Mouse (Mus musculus) kidney, embryonic 14.5 days (tissue): Measurements from ENCODE around the gene Ptcra. TPM values are rescaled to one million over a fixed set of nuclear protein-coding genes. Genes with fewer than 3 reads are reported as not detected.

Experiments
- ATAC-seq: fragments of 200-750 bp; cut with Nextera tagmentation; 2 replicates; pipeline ENCODE4 v1.8.0; 2017; ENCODE audit warnings: moderate number of reproducible peaks, mild to moderate bottlenecking, moderate TSS enrichment, moderate library complexity; ENCODE audit not compliant: low FRiP score, low TSS enrichment
- H3K27ac ChIP-seq: fragments of 300-500 bp; sonication (generic); 2 replicates; pipeline ENCODE4 v1.5.1; 2014; ENCODE audit warnings: low read depth, mild to moderate bottlenecking, low read length, moderate library complexity, mixed read lengths
- H3K27me3 ChIP-seq: fragments of 300-500 bp; sonication (generic); 2 replicates; pipeline ENCODE4 v1.6.1; 2014; ENCODE audit warnings: mild to moderate bottlenecking, low read length; ENCODE audit not compliant: control insufficient read depth, insufficient read depth
- H3K36me3 ChIP-seq: fragments of 300-500 bp; sonication (generic); 2 replicates; pipeline ENCODE4 v1.6.1; 2014; ENCODE audit warnings: low read length, mixed read lengths; ENCODE audit not compliant: control insufficient read depth, insufficient read depth
- H3K4me1 ChIP-seq: fragments of 300-500 bp; sonication (generic); 2 replicates; pipeline ENCODE4 v1.6.1; 2014; ENCODE audit warnings: low read length, mixed read lengths; ENCODE audit not compliant: control insufficient read depth, insufficient read depth
- H3K4me2 ChIP-seq: fragments of 300-500 bp; sonication (generic); replicated peaks from 2 replicates; pipeline ENCODE4 v1.6.1; 2014; ENCODE audit warnings: low read depth, mild to moderate bottlenecking, low read length
- H3K4me3 ChIP-seq: fragments of 300-500 bp; sonication (generic); 2 replicates; pipeline ENCODE4 v1.5.1; 2014; ENCODE audit warnings: mild to moderate bottlenecking, low read length
- H3K9ac ChIP-seq: fragments of 300-500 bp; sonication (generic); 2 replicates; pipeline ENCODE4 v1.6.1; 2014; ENCODE audit warnings: low read depth, mild to moderate bottlenecking, low read length, moderate library complexity
- H3K9me3 ChIP-seq: fragments of 300-500 bp; sonication (generic); 2 replicates; pipeline ENCODE4 v1.6.1; 2016; ENCODE audit warnings: low read length; ENCODE audit not compliant: control insufficient read depth
- WGBS: fragments of 180-500 bp; shearing (Covaris S2); extraction: QIAGEN DNeasy Blood & Tissue Kit; methylation state at CpG from one replicate; pipeline ENCODE4 v1.1.7; 2014; 5-methylcytosine and 5-hydroxymethylcytosine counted together
- polyA plus RNA-seq: library from polyadenylated mRNA; unstranded; fragments of >200 nt; fragmentation: Nextera tagmentation; extraction: Ambion mirVana; gene quantifications from 2 replicates; pipeline ENCODE4 v1.2.1, GENCODE M21; 2014

The Ptcra gene
- polyA plus RNA-seq, 1 experiment from 2014 or later, result 0.38 TPM

DNA sequence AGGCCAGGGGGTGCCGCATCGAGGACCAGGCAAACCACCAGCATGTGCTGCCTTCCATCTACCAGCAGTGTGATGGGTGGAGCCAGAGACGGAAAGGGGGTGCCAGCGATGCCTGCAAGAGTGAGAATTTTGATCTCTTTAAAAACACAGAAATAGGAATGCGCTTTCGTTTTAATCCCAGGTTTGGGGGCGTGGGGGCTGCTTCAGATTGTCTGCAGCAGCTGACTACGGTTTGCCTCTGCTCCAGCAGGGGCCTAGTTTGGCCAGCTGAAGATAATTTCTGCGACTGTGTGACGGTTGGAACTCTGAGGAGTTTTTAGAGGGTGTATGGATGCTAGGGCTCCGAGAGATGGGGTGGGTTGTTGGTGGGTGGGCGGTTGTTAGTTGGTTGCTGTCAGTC lies 4.8 kb downstream of the Ptcra start:
- no peaks in the 10 kb centered on the region for H3K4me1 ChIP-seq
- H3K4me2 ChIP-seq, result no peak overlapping the region
- H3K27me3 ChIP-seq, result no peaks in the 10 kb centered on the region
- no peak for ATAC-seq
- no peak overlapping the region for H3K27ac ChIP-seq
- 89% methylated on average over 12 of the region's 12 CpGs for WGBS
- no peak overlapping the region for H3K9ac ChIP-seq
- no peak overlapping the region for H3K4me3 ChIP-seq
- no peaks in the 10 kb centered on the region for H3K9me3 ChIP-seq
- H3K36me3 ChIP-seq, result no peaks in the 10 kb centered on the region

DNA sequence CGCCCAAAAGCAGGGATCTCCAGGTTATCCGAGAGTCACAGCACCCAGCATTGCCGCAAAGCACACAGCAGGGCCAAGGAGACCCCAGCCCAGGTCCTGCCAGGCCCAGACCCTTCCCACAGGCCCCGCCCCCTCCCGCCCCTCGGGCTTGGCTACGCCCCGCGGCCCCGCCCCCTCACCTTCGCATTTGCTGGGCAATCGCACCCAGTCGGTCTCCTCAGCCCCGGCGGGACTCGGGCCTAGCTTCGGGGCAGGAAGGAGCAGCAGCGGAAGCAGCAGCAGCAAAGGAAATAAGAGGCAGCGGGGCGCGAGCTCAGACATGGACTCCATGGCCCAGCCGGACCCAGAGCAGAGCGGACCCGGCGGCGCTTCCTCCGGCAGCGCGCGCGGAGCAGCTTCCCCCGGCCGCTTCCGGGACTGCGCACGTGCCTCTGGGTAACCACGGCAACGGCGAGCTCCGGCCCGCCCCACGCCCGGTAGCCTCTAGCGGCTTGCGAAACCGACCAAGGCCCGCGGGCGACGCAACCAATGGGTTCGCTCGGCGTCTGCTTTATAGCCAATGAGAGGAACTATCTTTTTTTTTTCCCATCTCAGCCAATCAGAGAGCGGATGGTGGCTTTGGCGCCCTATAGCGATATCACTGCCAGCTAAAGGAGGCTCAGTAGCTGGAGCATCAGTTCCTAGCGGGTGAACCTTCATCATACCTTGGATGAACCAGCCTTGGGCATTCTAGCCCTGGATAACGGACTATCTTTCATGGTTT lies 11.5 kb downstream of the Ptcra start, which contains the start of gene Cnpy3:
TSS of gene Cnpy3 (minus strand) at position 421 of the 763 bp plus-strand sequence.
- WGBS, result under 1% methylated on average over 56 of the region's 58 CpGs
- peak; percentile 99 for ATAC-seq

DNA sequence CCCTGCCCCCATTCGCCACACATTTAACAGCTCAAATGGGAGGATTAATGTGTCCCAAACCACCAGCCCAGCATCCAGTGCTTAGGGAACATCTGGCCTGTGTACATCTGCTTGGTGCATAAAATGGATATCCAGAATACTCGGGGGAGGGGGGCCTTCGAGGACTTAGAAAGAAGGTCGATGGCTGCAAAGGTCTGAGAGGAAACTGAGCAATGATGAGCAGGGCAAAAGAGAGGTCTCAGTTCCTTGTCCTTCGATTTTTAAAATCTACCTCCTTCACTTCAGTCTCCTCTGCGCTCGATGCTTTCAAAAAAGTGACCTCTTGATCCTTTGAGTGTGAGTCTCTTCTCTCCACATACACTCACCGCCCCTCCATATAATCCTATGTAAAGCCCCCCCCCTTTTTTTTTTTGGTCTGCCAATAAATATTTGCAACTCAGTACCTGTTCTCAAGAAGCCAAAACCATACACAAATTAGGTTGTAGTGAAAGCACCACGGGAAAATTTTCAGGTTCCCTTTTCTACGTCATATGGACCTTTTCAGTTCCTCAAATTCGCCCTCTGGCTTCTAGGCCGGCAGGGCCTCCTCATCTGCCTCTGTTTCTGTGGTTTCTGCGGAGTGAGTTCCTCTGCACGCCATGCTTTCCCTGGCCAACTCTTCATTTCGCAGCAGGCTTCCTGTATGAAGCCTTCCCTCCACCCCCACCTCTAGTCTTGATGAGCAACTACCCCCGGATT lies 12.3 kb downstream of the Ptcra start:
- peaks cover 7% of the 10 kb centered on the region; the same call in 1 of the 2 replicates for H3K4me1 ChIP-seq
- ATAC-seq, result no peak
- H3K36me3 ChIP-seq, result peaks cover 7% of the 10 kb centered on the region; the same call in 1 of the 2 replicates
- peak overlapping the region; percentile 51 for H3K4me2 ChIP-seq
- H3K27me3 ChIP-seq, result no peaks in the 10 kb centered on the region
- peak overlapping the region; percentile 72 for H3K9ac ChIP-seq
- no peaks in the 10 kb centered on the region for H3K9me3 ChIP-seq
- H3K4me3 ChIP-seq, result peak overlapping the region; percentile 72
- WGBS, result 19% methylated on average over 16 of the region's 16 CpGs
- H3K27ac ChIP-seq, result peak overlapping the region; percentile 87

More for the DNA sequence above, 11.5 kb downstream of the Ptcra start, which contains the start of gene Cnpy3:
- Histone ChIP-seq H3K4me2 (peak within 1 kb of the TSS; percentile 51), H3K36me3 (peaks cover 4% of the 10 kb centered on the region; the same call in 1 of the 2 replicates), H3K4me1 (peaks cover 7% of the 10 kb centered on the region; the same call in 1 of the 2 replicates), H3K9ac (peak within 1 kb of the TSS; percentile 72), H3K27me3 (no peaks in the 10 kb centered on the region), H3K4me3 (peak within 1 kb of the TSS; percentile 72), H3K27ac (peak within 1 kb of the TSS; percentile 87), H3K9me3 (no peaks in the 10 kb centered on the region)

DNA sequence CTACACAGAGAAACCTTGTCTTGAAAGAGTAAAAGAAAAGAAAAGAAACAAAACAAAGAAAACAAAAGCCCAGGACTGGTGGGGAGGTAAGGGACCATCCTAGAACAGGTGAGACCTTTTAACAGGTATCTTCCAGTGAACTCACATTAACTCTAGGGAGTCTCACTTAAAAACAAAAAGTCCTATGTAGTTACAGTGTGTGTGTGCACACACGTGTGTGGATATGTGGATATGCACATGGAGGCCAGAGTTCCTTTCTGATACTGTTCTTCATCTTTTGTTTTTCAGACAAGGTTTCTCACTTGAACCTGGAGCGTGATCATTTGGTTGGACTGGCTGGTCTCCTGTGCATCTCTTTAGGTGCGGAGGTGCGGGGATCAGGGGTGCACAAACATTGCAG lies 12.9 kb downstream of the Ptcra start:
- Histone ChIP-seq H3K4me1 (peaks cover 7% of the 10 kb centered on the region; the same call in 1 of the 2 replicates), H3K36me3 (peaks cover 12% of the 10 kb centered on the region), H3K27ac (no peak overlapping the region), H3K9me3 (no peaks in the 10 kb centered on the region), H3K27me3 (no peaks in the 10 kb centered on the region), H3K4me3 (peak overlapping the region; percentile 72; the same call in 1 of the 2 replicates), H3K4me2 (peak overlapping the region; percentile 51; the same call in 1 of the 2 replicates), H3K9ac (peak overlapping the region; percentile 72; the same call in 1 of the 2 replicates)
- 93% methylated on average over 4 of the region's 4 CpGs for WGBS
- ATAC-seq, result no peak

- 93% methylated on average over 5 of the region's 5 CpGs for WGBS
- no peak overlapping the region for H3K9ac ChIP-seq
- H3K36me3 ChIP-seq, result peaks cover 18% of the 10 kb centered on the region
- H3K9me3 ChIP-seq, result no peaks in the 10 kb centered on the region
- ATAC-seq, result no peak
- H3K4me1 ChIP-seq, result peaks cover 7% of the 10 kb centered on the region; the same call in 1 of the 2 replicates
- no peak overlapping the region for H3K27ac ChIP-seq
- H3K4me2 ChIP-seq, result no peak overlapping the region
- no peak overlapping the region for H3K4me3 ChIP-seq
- no peaks in the 10 kb centered on the region for H3K27me3 ChIP-seq
Measured at GRCm38 (mm10) chr17:46749282-46749681, 14.2 kb downstream of the Ptcra start.

GRCm38 (mm10) chr17:46747806-46748205 lies 15.7 kb downstream of the Ptcra start:
- H3K4me3 ChIP-seq, result no peak overlapping the region
- no peak overlapping the region for H3K4me2 ChIP-seq
- H3K9me3 ChIP-seq, result no peaks in the 10 kb centered on the region
- no peak for ATAC-seq
- H3K27ac ChIP-seq, result no peak overlapping the region
- H3K36me3 ChIP-seq, result peaks cover 31% of the 10 kb centered on the region
- no peak overlapping the region for H3K9ac ChIP-seq
- WGBS, result 95% methylated on average over 2 of the region's 2 CpGs
- no peaks in the 10 kb centered on the region for H3K27me3 ChIP-seq
- peaks cover 7% of the 10 kb centered on the region; the same call in 1 of the 2 replicates for H3K4me1 ChIP-seq

DNA sequence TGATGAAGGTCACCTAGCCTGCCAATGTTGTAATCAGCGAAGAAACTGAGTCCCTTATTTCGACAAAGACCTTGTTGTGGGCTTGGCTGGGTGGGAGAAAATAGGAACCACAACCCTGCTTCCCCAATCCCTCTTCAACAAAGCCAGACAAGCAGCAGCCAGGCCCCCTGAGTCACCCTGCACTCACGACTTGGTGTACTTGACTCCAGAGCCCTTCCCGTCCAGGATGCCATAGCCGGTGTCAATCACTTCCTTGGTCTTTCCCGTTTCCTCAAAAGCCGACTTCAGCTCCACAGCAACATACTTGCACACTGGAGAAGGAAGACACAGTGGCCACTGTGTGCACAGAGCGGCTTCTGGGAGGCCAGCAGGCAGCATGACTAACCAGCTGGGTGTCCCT lies 16.3 kb downstream of the Ptcra start:
- peaks cover 7% of the 10 kb centered on the region; the same call in 1 of the 2 replicates for H3K4me1 ChIP-seq
- H3K27me3 ChIP-seq, result no peaks in the 10 kb centered on the region
- no peak overlapping the region for H3K27ac ChIP-seq
- no peak for ATAC-seq
- H3K4me2 ChIP-seq, result no peak overlapping the region
- H3K36me3 ChIP-seq, result peaks cover 37% of the 10 kb centered on the region
- WGBS, result 83% methylated on average over 8 of the region's 8 CpGs
- H3K9ac ChIP-seq, result no peak overlapping the region
- no peaks in the 10 kb centered on the region for H3K9me3 ChIP-seq
- H3K4me3 ChIP-seq, result no peak overlapping the region

DNA sequence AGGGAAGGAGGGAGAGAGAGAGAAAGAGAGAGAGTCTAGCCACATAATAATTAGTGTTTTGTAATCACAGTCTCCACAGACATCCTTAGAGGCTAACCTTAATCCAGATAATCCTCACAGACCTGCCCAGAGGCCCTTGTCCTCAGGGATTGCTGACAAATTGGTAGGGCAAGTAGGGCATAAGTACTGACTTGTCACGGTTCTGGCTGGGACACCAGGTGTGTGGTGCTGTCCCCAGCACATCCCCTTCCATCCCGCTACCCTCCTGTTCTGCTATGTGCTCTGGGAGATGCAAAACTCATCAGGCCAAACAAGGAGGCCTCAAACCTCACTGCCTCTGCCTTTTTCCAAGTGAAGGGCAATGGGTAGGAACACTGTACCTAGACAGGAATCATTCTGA lies 18.0 kb downstream of the Ptcra start:
- no peak overlapping the region for H3K4me2 ChIP-seq
- ATAC-seq, result no peak
- H3K9ac ChIP-seq, result no peak overlapping the region
- no peak overlapping the region for H3K27ac ChIP-seq
- WGBS, result 90% methylated on average over 2 of the region's 2 CpGs
- H3K9me3 ChIP-seq, result no peaks in the 10 kb centered on the region
- H3K27me3 ChIP-seq, result no peaks in the 10 kb centered on the region
- H3K4me3 ChIP-seq, result no peak overlapping the region
- H3K4me1 ChIP-seq, result no peaks in the 10 kb centered on the region
- peaks cover 37% of the 10 kb centered on the region for H3K36me3 ChIP-seq
